Mouse (Mus musculus) macrophage (primary cell): ENCODE results near the gene S100a5. TPM values are rescaled to one million over a fixed set of nuclear protein-coding genes. Genes with fewer than 3 reads are reported as not detected.

Source experiments
- H3K27ac ChIP-seq: fragments of 350-480 bp; formaldehyde crosslinking; 2 replicates; pipeline ENCODE4 v1.9.0; 2021
- H3K36me3 ChIP-seq: fragments of 350-480 bp; formaldehyde crosslinking; 2 replicates; pipeline ENCODE4 v1.9.0; 2021; ENCODE audit errors: inconsistent target
- H3K4me3 ChIP-seq: fragments of 350-480 bp; formaldehyde crosslinking; 2 replicates; pipeline ENCODE4 v1.9.0; 2021; ENCODE audit errors: inconsistent target
- H3K79me2 ChIP-seq: fragments of 350-480 bp; formaldehyde crosslinking; 2 replicates; pipeline ENCODE4 v1.9.0; 2021; ENCODE audit errors: inconsistent target
- WGBS: methylation state at CpG from one replicate; pipeline ENCODE4 v1.1.7; 2026; ENCODE audit warnings: inconsistent platforms; ENCODE audit not compliant: missing documents; 5-methylcytosine and 5-hydroxymethylcytosine counted together
- polyA plus RNA-seq: library from polyadenylated mRNA; stranded (reverse); fragments of 250-400 nt; gene quantifications from 3 replicates; pipeline ENCODE4 v1.2.4, GENCODE M21; 2018; ENCODE audit warnings: inconsistent platforms

Gene S100a5
- polyA plus RNA-seq, 1 experiment from 2014 or later: not detected

GRCm38 (mm10) chr3:90626266-90627021 is 18.1 kb downstream of the S100a5 start:
- Histone ChIP-seq H3K36me3 (no peaks in the 10 kb centered on the region), H3K27ac (no peak overlapping the region), H3K4me3 (no peak overlapping the region), H3K79me2 (no peaks in the 10 kb centered on the region)
- WGBS: 86% methylated on average over 9 of the region's 9 CpGs

GRCm38 (mm10) chr3:90627366-90627765 is 19.0 kb downstream of the S100a5 start:
- Histone ChIP-seq H3K36me3 (no peaks in the 10 kb centered on the region), H3K4me3 (no peak overlapping the region), H3K79me2 (no peaks in the 10 kb centered on the region), H3K27ac (no peak overlapping the region)
- 58% methylated on average over 5 of the region's 5 CpGs for WGBS

DNA sequence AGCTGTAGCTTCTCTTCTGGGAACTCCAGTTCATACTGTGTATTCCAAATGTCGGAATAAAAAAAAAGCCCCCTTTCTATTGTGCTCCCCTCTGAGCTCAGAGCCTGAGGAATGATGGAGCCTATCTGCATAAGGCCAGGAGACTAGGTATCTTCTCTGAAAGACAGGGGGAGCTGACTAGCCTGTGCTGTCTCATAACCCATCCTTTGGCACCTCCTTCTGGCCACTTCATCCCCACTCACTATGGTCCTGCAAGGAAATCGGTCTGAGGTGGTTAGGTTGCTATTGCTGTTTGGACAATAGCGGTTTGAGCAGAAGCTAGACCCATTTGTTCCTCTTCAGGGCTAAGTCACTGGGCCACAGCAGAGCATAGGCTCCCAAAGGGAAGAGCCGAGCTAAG is 19.5 kb downstream of the S100a5 start:
- no peaks in the 10 kb centered on the region for H3K36me3 ChIP-seq
- no peaks in the 10 kb centered on the region for H3K79me2 ChIP-seq
- no peak overlapping the region for H3K27ac ChIP-seq
- no peak overlapping the region for H3K4me3 ChIP-seq
- 83% methylated on average over 4 of the region's 4 CpGs for WGBS

GRCm38 (mm10) chr3:90629298-90629697 is 21.0 kb downstream of the S100a5 start:
- Histone ChIP-seq H3K36me3 (no peaks in the 10 kb centered on the region), H3K27ac (no peak overlapping the region), H3K4me3 (no peak overlapping the region), H3K79me2 (no peaks in the 10 kb centered on the region)
- 94% methylated on average over 2 of the region's 2 CpGs for WGBS

GRCm38 (mm10) chr3:90631984-90632383 is 23.7 kb downstream of the S100a5 start:
- WGBS: 56% methylated on average over 2 of the region's 2 CpGs
- H3K27ac ChIP-seq: no peak overlapping the region

DNA sequence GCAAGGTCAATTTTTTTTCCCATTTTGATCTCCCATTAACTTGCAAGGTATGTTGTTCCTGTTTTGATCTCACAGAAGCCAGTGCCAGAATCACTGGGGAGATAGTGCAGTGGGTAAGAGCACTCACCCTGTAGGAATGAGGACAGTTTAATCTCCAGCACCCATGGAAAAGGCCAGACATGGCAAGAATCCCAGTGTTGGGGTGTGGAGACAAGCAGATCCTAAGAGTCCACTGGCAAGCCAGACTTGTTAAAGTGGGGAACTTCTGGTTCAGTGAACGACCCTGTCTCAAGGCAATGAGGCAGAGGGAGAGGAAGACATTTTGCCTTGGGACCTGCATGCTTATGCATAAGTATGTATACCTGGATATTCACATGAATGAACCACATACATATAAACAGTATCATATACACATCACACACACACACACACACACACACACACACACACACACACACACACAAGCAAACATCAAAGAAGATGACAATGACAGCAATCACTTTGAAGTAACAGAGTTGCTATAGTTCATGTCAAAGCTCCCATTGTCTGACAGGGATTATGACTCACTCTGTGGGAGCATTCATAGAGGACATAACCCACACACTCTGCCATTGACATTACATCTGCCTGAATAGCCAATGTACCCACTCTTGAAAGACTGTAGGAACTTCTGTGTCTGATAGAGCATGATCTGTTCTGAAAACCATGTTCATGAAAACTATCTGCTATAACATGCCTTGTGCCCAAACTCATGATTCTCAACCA is 30.4 kb downstream of the S100a5 start:
- 70% methylated on average over 1 of the region's 1 CpGs for WGBS
- H3K79me2 ChIP-seq: no peaks in the 10 kb centered on the region
- H3K36me3 ChIP-seq: no peaks in the 10 kb centered on the region
- H3K27ac ChIP-seq: no peak overlapping the region
- no peak overlapping the region for H3K4me3 ChIP-seq

More at GRCm38 (mm10) chr3:90631984-90632383, 23.7 kb downstream of the S100a5 start:
- Histone ChIP-seq H3K4me3 (no peak overlapping the region), H3K36me3 (no peaks in the 10 kb centered on the region), H3K79me2 (no peaks in the 10 kb centered on the region)

- WGBS: 64% methylated on average over 7 of the region's 7 CpGs
- no peaks in the 10 kb centered on the region for H3K79me2 ChIP-seq
- H3K4me3 ChIP-seq: no peak overlapping the region
- no peak overlapping the region for H3K27ac ChIP-seq
- H3K36me3 ChIP-seq: no peaks in the 10 kb centered on the region
Observed at GRCm38 (mm10) chr3:90639511-90640154, 31.3 kb downstream of the S100a5 start.

DNA sequence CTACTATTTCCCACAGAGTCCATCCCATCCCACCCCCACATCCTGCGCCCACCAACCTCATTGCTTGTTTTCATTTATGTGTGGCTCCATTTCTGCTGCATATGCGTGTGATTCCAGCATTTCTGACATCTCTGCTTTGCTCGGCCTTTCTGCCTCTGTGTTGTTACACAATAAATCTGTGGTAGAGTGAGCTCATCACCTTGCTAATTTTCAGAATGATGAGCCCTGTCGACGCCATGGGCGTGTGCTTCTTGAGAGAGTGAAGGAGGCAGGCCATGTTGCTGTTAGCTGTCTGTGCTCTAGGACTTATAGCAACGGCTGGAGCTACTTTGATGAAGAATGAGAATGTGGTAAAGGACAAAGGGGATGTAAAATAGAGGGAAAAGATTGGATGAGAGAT is 32.7 kb downstream of the S100a5 start:
- H3K36me3 ChIP-seq: no peaks in the 10 kb centered on the region
- 76% methylated on average over 7 of the region's 7 CpGs for WGBS
- no peaks in the 10 kb centered on the region for H3K79me2 ChIP-seq
- H3K27ac ChIP-seq: no peak overlapping the region
- H3K4me3 ChIP-seq: no peak overlapping the region

DNA sequence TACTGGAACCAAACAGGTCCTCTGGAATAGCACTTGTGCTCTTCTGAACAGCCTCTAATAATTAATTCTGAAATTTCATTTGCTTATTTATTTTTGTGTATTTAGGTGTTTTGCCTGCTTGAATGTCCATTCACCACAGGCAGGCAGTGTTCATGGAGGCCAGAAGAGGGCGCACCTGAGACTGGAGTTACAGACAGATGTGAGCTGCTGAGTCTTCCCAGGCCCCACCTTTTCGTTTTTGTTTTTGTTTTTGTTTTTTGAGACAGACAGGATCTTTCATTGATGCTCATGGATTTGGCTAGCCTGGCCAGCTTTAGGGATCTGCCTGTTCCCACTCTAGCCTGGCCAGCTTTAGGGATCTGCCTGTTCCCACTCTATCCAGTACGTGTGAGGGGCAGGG is 35.9 kb downstream of the S100a5 start:
- no peak overlapping the region for H3K27ac ChIP-seq

GRCm38 (mm10) chr3:90647291-90647690 is 39.0 kb downstream of the S100a5 start:
- 100% methylated on average over 1 of the region's 1 CpGs for WGBS
- no peaks in the 10 kb centered on the region for H3K36me3 ChIP-seq
- H3K79me2 ChIP-seq: no peaks in the 10 kb centered on the region
- H3K27ac ChIP-seq: no peak overlapping the region
- no peak overlapping the region for H3K4me3 ChIP-seq

More for the DNA sequence above, 35.9 kb downstream of the S100a5 start:
- H3K4me3 ChIP-seq: no peak overlapping the region
- whole genome bisulfite sequencing: 36% methylated on average over 3 of the region's 3 CpGs
- no peaks in the 10 kb centered on the region for H3K36me3 ChIP-seq
- H3K79me2 ChIP-seq: no peaks in the 10 kb centered on the region

DNA sequence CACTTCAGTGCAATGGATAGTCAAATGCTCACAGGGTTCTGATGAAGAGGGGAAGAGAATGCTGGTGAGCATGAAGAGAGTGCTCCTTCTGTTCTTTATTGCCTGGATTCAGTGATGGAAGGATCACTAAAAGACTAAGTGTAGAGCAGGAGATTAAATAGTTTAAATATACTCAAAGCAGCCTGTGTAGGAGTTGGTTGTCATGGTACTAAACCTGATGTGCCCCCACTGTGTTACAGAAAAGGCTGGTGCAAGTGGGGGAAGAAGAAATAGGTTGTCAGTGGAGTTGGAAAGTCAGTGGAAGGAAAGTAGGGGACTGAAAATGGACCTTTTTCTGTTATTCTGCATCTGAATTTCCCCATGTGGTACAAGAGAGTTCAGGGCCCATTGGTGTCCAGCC is 40.7 kb downstream of the S100a5 start:
- H3K4me3 ChIP-seq: no peak overlapping the region
- H3K79me2 ChIP-seq: no peaks in the 10 kb centered on the region

GRCm38 (mm10) chr3:90649832-90650231 is 41.5 kb downstream of the S100a5 start:
- H3K79me2 ChIP-seq: no peaks in the 10 kb centered on the region
- 96% methylated on average over 2 of the region's 2 CpGs for WGBS
- H3K4me3 ChIP-seq: no peak overlapping the region
- H3K36me3 ChIP-seq: no peaks in the 10 kb centered on the region
- H3K27ac ChIP-seq: no peak overlapping the region

More for the DNA sequence above, 40.7 kb downstream of the S100a5 start:
- Histone ChIP-seq H3K36me3 (no peaks in the 10 kb centered on the region), H3K27ac (no peak overlapping the region)

DNA sequence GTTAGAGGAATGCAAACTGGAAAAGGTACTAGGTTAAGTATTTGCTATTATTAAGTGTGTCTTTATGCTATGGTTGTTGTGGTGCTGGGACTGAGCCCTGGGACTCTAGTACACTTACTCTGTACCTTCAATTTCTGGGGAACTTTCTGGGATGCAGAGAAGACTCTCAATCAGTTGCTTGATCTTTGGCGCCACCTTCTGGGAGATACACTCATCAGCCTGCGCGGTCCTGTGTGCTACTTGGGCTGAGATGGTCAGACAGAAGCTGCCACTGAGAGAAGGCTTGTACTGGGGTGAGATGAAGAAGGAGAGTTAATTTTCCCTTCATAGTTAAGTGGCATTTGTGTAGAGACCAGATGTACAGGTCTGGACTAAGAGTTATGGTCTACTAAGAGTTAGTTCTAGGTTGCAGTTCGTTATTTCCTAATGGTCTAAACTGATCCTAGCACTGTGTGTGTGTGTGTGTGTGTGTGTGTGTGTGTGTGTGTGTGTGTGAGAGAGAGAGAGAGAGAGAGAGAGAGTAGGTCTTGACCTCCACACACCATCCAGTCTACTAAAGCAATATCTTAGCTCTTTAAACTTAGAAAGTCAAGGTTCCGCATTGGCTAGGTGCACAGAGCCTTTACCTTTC is 44.7 kb downstream of the S100a5 start:
- Histone ChIP-seq H3K36me3 (no peaks in the 10 kb centered on the region), H3K79me2 (no peaks in the 10 kb centered on the region), H3K27ac (no peak overlapping the region), H3K4me3 (no peak overlapping the region)
- 40% methylated on average over 5 of the region's 5 CpGs for WGBS

DNA sequence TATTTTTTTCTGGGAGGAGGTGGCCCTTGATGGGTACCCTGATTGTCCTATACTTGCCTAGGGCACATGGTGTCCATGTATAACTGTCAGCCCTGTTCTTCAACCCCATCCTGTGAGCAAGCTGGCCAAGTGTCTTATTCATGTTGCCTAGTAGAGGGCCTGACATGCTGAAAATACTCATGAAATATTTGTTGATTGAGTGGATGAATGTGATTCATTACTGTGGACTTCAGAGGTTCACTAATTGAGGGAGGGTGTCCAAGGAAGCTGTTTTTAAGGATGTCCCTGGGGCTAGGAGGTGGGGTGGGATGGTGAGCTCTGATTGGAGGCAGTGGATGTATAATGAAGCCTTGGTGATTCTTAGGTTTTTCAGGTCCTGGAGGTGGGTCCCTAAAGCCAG is 45.4 kb downstream of the S100a5 start, which contains the start of gene S100a7a:
TSS of gene S100a7a (plus strand) at position 301 of the 400 bp plus-strand sequence.
- no peaks in the 10 kb centered on the region for H3K79me2 ChIP-seq
- no peaks in the 10 kb centered on the region for H3K36me3 ChIP-seq
- H3K27ac ChIP-seq: no peak within 1 kb of the TSS
- H3K4me3 ChIP-seq: no peak within 1 kb of the TSS
